Mouse (Mus musculus): ENCODE results near the gene Slc6a11. TPM values are rescaled to one million over a fixed set of nuclear protein-coding genes. Genes with fewer than 3 reads are reported as not detected.

Gene Slc6a11
- total RNA-seq (2021): 10 to 100 TPM; 86.6 to 89.5 TPM
- long read RNA-seq, full-length matches to known transcripts: 26 of 41 reads
- long read RNA-seq, partial matches to known transcripts: 14 of 41 reads
- long read RNA-seq, other reads (novel, unspliced or antisense): 1 of 41 reads

DNA sequence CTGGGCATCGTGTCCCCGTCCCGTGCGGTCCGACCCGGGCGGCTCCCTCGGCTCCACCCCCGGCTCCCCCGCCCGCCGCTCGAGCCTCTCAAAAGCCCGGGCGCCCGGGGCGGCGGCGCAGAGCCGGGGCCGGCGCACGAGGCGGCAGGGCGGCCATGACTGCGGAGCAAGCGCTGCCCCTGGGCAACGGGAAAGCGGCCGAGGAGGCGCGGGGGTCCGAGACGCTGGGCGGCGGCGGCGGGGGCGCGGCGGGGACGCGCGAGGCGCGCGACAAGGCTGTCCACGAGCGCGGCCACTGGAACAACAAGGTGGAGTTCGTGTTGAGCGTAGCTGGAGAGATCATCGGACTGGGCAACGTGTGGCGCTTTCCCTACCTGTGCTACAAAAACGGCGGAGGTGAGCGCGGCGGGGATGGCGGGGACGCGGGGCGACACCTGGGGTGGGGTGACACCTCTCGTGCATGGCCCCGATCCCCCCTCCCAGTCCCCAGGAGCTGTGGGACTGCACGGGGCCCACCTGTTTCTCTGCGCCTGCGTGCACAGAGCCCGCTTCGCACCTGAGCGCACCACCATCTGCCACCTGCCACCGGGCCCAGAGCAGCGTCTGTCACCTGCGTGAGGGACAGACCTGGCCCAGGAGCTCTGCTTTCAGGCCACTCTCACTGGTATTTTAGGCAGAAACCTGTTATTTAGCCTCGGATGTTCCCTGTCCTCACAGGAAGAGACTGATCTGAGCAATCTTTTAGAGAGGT, at the start of gene Slc6a11:
Slc6a11 (plus strand) TSS at position 120 of the 751 bp plus-strand sequence.
- DNase-seq (ENCODE audit: low spot score in 2 of 2): no peak

DNA sequence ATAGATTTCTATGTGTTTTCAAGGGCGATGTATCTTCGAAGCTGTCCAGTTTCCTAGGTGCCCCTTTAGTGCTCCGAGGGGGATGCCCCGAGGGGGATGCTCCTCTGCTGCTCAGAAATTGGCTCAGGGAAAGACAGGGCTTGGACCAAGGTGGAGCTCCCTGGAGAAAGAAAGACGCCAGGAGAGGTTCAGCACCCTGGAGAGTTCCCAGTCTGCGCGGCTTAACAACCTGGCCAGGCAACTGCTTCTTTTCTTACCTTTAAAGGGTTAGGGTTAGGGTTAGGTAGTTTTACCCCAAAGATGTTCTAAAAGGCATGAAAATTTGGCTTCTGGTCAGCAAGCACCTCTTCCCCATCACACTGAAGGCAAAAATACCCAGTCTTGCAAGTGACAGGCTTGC, 43.9 kb upstream of the Slc6a11 start:
- no peak for DNase-seq (ENCODE audit: low spot score in 2 of 2)

DNA sequence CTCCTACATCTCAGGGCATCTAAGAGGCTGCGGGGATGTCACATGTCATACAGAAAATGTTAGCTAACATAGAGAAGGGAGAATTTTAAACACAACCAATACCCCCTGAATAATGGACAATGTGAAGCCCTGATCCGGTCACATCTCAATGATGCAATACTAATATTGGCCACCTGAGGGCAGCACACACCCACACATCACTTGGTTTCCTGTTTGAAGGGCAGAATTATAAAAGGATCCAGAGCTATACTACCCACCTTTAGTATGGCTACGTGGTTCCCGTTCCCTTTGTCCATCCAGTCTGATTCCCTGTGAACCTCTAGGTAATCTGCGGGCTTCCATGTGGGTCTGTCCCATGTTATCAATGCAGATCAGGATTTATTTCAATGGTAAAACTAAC, 41.4 kb upstream of the Slc6a11 start:
- DNase-seq (ENCODE audit: low spot score in 2 of 2): peak; percentile 55 to 89

DNA sequence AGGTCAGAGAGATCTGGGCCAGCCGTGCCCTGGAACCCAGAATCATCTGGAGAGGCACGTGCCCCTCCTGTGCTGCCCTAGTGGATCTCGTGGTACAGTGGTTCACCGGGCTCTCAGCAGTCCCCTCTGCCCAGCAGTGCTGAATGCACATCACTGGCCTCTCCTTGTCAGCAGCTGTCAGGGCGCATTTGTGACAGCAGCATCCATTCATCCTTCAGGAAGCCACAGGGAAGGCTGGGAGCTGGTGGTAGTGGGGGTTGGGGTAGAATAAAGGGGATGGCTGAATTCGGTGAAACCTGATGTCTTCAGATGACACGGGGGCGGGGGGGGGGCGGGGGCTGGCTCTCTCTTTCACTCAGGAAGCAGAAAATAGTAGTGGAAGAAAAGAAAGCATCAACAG, 38.8 kb upstream of the Slc6a11 start:
- DNase-seq (ENCODE audit: low spot score in 2 of 2): no peak

DNA sequence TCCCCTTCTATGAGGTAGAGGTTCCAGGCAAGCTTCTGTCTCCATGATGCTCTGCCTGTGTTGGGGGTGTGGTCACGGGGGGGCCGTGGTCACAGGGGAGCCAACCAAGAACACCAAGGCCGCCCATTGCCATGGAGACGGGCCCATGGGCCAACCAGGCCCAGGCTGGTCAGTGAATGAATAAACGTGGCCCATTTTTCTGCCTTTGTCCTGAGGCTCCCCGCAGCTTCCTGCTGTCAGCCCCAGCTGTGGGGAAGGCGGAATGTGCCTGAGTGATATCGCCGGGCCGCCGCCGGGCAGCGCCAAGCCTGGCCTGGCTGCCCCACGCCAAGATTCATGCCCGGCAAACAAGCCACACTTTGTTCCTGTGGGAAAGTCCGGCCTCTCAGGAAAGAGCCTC, 36.8 kb upstream of the Slc6a11 start:
- DNase-seq (ENCODE audit: low spot score in 2 of 2): peak; percentile 50 to 69

DNA sequence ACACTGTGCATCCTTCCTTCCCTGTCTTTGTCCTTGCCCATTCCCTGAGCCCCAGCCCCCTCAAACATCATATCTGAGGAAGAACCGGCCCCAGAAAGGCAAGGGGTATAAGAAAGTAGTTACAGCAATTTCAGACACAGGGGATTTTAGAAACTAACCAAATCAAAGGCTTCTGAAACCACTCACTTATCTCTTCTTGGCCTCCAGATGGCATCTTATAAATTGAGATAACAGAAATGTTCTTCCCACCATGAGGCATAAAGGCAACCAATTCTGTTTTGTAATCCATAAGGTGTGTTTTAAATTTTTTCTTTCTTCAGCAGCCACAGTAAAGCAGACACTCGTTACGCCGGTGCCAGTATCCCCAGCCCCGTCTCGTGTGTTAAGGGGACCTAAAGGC, 34.5 kb upstream of the Slc6a11 start:
- no peak for DNase-seq (ENCODE audit: low spot score in 2 of 2)

DNA sequence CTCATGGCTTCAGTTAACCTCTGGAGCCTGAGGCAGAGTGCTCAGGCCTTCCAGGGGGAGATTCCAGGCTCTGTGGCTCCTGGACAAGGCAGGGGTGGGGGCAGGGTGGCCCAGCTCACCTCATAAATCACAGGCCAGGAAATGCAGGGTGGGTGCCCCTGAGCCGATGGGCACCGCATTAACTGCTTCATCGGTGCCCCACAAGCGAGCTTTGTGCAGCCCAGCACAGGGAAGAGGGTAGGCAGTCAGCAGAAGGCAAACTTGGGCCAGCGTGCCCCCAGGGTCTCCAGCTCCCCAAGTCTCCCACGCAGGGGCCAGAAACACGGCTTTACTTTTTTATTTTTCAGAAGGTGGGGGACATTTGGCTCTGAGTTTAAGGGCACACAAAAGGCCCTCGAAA, 29.1 kb upstream of the Slc6a11 start:
- DNase-seq (ENCODE audit: low spot score in 2 of 2): no peak

DNA sequence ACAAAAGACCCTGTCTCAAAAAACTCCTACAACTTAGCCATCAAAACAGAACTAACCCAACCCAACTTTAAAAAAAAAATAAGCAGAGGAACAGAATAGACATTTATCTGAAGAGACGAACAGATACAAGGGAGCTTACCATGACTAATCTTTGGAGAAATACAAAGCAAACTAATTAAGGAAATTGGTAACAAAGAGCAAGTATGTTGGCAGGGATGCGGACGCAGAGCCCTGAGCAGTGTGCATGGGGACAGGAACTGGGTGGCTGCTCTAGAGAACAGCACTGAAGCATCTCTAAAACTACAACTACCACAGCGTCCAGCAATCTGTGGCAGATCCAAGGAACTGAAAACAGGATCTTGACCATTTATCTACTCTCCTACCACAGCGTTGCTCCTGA, 11.5 kb upstream of the Slc6a11 start:
- no peak for DNase-seq (ENCODE audit: low spot score in 2 of 2)

DNA sequence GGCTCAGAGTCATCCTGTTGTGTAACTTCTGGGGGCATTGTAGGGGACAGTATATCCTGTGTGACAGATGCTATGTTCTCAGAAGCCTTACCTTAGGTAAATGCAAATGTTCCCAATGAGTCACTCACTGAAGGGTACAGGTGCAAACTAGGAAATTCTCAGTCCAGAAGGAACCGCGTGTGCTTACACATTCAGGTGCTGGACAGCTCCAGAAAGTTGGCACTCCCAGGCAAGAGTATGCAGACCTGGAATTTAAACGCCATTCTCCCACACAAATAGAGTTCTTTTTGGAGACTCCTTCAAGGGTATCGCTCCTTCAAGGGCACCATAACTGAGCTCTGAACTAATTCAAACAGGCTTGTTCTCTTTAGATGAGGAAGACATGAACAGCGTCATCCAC, 5.5 kb upstream of the Slc6a11 start:
- no peak for DNase-seq (ENCODE audit: low spot score in 2 of 2)

DNA sequence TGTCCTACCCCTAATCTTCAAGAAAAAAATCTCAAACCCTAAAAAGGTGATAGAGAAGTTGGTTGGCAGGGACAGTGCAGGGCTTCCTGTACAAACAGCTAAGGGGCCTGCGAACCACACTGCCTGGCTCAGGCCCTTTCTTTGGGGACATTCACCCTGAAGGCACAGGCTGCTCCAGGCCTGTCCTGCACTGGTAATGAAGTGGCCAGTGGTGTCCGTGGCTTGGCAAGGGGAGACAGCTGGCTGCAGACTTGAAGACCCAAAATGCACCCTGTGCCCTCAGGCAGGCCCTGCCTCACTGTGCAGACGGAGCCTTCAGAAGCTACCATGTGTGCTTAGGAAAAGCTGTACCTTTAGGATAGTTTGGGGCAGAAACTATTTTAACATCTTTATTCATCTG, 1.4 kb downstream of the Slc6a11 start:
- DNase-seq (ENCODE audit: low spot score in 2 of 2): peak in 1 of 2 experiments; percentile 32

DNA sequence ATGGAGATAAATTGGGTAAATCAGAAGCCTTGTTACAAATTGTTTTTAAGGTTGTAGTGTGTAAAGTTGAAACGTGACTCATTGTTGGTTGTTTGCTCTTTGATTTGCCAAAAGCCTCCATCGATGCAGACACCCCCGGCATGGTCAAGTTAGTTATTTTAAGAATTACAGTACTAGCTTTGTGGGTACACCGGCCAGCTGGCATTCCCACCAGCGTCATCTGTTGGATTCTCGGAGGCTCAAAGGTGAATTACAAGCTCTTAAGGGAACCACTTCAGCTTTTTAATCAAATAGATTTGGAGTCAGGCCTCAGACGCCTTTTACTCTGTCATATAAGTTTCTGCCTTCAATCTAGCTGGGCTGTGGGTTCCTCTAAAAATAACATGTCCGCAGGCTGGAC, 1.9 kb downstream of the Slc6a11 start:
- DNase-seq (ENCODE audit: low spot score in 2 of 2): peak in 1 of 2 experiments; percentile 29

DNA sequence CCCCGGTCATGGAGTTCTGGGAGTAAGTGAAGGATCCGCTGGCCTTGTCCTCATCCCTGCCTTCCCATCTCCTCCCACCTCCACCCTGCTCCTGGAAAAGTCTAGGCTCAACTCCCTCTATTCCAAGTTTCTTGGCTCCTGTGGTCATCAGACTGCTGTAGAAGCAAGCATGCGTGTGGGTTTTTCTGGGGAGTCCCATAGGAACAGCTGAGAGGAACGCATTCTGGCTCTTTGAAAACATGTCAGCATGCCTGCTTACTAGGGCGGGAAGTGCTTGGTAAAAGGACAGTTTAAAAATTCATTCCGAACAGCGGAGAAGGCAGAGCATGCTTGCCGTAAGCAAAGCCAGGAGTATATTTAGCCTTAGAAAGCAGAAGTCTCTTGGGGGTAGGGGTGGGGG, 7.9 kb downstream of the Slc6a11 start:
- no peak for DNase-seq (ENCODE audit: low spot score in 2 of 2)

DNA sequence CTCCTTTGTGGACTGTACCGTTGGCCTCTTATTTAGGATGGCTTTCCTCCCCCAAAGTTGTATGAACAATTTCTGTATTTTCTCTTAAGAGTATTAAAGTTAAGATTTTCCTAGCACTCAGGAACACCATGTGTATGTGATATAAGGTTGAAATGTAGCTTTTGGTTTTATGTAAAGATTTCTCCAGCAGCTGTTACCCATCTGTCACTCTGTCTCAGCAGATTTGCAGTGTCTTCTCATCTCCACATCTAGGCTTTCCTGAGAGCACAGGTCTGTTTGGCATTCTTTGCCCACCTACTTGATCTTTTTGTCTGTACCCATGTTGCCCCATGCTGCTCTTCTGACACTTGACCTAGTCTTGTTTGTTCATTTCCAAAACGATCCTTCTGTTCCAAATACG, 10.4 kb downstream of the Slc6a11 start:
- no peak for DNase-seq (ENCODE audit: low spot score in 2 of 2)

DNA sequence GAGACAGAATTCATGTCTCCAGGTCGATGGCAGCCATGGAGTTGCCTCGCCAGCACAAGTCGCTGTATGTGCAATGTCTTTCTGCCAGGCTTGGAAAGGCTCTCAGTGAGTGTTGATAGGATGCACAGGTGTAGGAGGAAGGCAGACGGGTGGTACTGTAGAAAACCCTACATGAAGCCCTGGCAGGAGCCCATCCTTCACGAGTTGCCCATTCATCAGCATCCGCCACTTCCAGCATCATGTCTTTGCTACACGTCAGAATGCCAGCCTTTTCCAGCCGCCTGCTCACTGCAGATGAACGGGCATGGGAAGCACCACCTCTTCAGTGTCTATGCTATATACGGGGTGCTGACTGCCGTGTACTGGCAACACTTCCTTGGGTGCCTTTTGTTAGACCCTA, 11.4 kb downstream of the Slc6a11 start:
- DNase-seq (ENCODE audit: low spot score in 2 of 2): peak in 1 of 2 experiments; percentile 20

DNA sequence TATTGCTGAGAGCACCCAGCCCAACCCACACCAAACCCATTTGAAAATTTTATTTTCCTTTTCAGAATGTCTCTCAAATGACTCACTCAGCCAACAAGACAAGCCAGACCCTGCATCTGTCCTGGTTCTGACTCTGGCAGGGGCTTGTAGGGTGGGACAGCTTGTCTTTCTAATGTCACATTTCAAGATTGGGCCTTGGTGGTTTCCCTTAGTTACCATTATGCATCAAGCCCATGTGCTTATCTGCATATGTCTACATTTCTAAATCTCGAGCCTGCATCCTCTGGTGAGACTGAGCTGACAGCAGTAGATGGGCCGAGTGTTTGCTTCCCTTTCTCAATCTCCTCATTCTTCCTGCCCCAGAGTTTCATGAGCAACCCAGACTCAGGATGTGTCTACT, 12.5 kb downstream of the Slc6a11 start:
- DNase-seq (ENCODE audit: low spot score in 2 of 2): peak; percentile 54 to 67

DNA sequence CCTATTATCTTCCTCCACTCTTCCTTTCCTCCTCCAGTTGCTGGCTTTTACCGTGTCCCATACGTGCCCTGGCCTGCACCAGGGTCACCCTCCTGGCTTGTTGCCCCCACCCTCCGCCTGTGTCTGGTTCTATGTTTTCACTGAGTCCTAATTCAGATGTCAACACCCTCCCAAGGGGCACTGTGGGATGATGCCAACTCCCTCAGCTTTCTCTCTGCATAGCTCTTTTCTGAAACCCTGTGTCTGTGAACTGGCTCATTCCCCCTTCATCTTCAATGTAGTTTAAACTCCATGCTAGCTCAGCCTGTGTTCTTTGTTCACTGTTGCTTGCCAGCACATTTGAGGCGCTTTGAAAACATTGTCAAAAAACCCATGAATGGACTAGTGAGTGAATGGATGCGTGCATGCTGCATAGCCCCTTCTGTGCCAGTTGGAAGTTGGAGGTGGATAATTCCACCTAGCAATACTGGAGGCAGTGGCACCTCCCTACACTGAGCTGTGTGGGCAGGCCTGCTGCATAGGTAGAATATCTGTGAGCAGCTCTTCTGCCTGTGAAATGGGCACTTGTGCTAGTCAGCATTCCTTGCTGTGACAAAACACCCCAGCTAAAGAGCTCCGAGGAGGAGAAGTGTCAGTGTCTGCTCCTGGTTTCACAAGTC, 13.5 kb downstream of the Slc6a11 start:
- no peak for DNase-seq (ENCODE audit: low spot score in 2 of 2)

DNA sequence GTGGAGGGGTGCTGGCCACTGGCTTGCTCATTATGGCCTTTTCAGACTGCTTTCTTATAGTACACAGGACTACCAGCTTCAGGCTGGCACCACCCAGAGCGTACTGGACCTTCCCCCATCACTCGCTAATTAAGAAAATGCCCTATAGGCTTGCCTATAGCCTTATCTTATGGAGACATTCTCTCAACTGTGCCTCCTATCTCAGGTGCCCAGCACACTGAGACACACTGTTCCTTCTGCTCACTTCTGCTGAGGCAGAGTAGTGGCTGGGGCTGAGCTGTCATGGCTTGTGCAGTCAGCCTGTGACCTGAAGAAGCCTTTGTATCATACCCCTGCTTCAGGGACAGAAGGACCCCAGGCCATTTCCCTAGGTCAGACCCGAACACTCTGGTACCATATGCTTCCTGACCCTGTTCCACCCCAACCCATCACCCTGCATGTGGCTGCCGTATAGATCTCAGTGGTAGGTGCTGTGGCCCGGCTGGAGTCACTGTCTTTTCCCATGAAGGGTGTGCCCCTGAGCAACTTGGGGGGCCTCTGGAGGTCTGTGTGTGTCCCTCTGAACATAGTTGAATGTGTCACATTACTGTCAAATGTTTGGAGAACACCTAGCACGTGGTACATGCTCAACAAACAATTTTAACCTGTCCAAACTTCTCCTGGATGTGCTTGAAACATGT, 14.7 kb downstream of the Slc6a11 start:
- DNase-seq (ENCODE audit: low spot score in 2 of 2): no peak

DNA sequence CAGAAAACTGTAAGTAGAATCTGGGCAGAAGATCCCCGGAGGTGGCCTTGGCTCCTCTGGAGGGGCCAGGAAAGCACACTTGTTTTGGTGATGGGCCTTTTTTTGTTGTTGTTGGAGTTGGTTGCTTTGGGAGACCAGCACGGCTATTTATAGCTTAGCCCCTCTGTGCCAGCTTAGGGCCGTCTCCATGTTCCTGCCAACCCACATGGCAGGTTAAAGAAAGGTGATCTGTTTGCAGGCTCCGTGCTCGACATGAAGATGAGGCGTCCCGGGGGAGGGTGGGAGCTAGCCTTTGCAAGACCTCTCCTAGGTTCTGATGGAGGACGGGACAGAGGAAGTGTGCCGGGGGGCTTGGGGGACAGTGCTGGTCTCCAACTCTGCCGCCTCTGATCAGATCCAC, 24.7 kb downstream of the Slc6a11 start:
- DNase-seq (ENCODE audit: low spot score in 2 of 2): no peak

DNA sequence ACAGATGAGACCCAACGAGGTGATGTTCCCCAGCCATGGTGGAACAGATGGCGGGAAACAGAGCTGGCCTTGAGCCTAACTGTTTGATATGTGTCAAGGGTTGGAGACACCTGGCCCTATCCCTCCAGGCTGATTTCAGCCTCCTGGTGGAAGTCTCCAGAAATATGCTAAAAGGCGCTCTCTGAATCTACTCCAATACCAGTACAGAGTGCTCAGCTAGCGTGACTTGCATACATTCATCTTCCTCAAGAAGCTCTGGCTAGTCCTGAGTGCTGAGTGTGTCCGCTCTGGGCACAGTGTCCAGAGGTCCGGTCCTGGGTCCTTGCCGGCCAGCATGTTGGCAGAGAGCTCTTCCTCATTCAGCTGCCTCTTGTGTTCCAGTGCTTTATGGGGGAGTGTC, 27.8 kb downstream of the Slc6a11 start:
- peak; percentile 32 to 48 for DNase-seq (ENCODE audit: low spot score in 2 of 2)

DNA sequence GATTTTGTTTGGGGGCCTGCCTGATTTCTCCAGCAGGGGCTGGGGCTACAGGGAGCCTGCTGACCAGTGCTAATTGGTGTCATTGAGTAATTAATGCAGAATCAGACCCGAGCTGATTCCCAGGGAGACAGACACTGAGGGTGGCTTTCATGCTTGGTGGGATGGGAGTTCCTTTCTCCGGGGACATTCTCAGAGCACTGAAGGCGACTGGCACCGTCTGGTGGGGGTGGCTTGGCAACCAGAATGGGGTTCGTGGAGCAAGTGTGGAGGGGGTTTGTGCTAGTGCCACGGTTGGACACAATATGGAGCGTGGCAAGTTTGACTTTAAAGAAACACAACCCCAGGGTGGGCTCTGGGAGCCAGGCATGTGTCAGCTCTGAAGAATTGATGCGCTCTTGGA, 29.7 kb downstream of the Slc6a11 start:
- DNase-seq (ENCODE audit: low spot score in 2 of 2): no peak

DNA sequence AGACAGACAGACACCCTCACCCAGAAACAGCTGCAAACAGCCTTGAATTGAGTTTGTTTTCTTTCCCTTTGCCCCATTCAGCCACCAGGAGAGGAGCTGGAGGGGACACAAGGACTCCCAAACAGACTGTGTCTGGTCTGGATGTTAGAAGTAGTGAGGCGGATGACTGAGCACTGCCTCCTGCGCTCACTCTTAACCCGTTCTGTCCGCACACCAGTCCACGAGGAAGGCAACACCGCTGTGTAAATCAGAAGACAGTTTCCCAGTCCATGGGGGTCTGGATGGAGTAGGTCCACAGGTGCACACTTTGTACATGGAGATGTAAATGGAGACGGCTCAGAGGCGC, 43.0 kb downstream of the Slc6a11 start:
- no peak for DNase-seq (ENCODE audit: low spot score in 2 of 2)

Data from layer of hippocampus, adult 18-20 months (tissue).